Mouse (Mus musculus) hindbrain, embryonic 13.5 days (tissue): ENCODE measurements around the gene Tnfrsf1b. TPM values are rescaled to one million over a fixed set of nuclear protein-coding genes. Genes with fewer than 3 reads are reported as not detected.

ENCODE experiments used
- ATAC-seq: fragments of 200-750 bp; cut with Nextera tagmentation; 2 replicates; pipeline ENCODE4 v1.8.0; 2017; ENCODE audit warnings: moderate TSS enrichment; ENCODE audit not compliant: low FRiP score
- H3K27ac ChIP-seq: fragments of 300-500 bp; sonication (generic); 2 replicates; pipeline ENCODE4 v1.5.1; 2015; ENCODE audit warnings: inconsistent platforms, mild to moderate bottlenecking, moderate library complexity
- H3K27me3 ChIP-seq: fragments of 300-500 bp; sonication (generic); 2 replicates; pipeline ENCODE4 v1.6.1; 2015; ENCODE audit warnings: mild to moderate bottlenecking, inconsistent platforms
- H3K36me3 ChIP-seq: fragments of 300-500 bp; sonication (generic); 2 replicates; pipeline ENCODE4 v1.6.1; 2015; ENCODE audit warnings: mild to moderate bottlenecking, inconsistent platforms
- H3K4me1 ChIP-seq: fragments of 300-500 bp; sonication (generic); replicated peaks from 2 replicates; pipeline ENCODE4 v1.6.1; 2015; ENCODE audit warnings: inconsistent platforms
- H3K4me2 ChIP-seq: fragments of 300-500 bp; sonication (generic); 2 replicates; pipeline ENCODE4 v1.6.1; 2015; ENCODE audit warnings: inconsistent platforms, mild to moderate bottlenecking, moderate library complexity
- H3K4me3 ChIP-seq: fragments of 300-500 bp; sonication (generic); 2 replicates; pipeline ENCODE4 v1.5.1; 2015; ENCODE audit warnings: mild to moderate bottlenecking, inconsistent platforms
- H3K9ac ChIP-seq: fragments of 300-500 bp; sonication (generic); 2 replicates; pipeline ENCODE4 v1.6.1; 2015; ENCODE audit warnings: mild to moderate bottlenecking, inconsistent platforms
- H3K9me3 ChIP-seq: fragments of 300-500 bp; sonication (generic); 2 replicates; pipeline ENCODE4 v1.6.1; 2016; ENCODE audit warnings: inconsistent platforms
- WGBS: fragments of 180-500 bp; shearing (Covaris S2); methylation state at CpG from one replicate; pipeline ENCODE4 v1.1.7; 2015; 5-methylcytosine and 5-hydroxymethylcytosine counted together
- polyA plus RNA-seq: library from polyadenylated mRNA; unstranded; fragments of >200 nt; fragmentation: Nextera tagmentation; extraction: Ambion mirVana; gene quantifications from 2 replicates; pipeline ENCODE4 v1.2.1, GENCODE M21; 2015

Gene Tnfrsf1b
- polyA plus RNA-seq, 1 experiment from 2014 or later, result 3.2 TPM

GRCm38 (mm10) chr4:145273923-145274322 is 27.3 kb upstream of the Tnfrsf1b start:
- H3K9me3 ChIP-seq, result no peaks in the 10 kb centered on the region
- no peaks in the 10 kb centered on the region for H3K36me3 ChIP-seq
- 93% methylated on average over 5 of the region's 5 CpGs for WGBS

GRCm38 (mm10) chr4:145272763-145273162 is 26.1 kb upstream of the Tnfrsf1b start:
- H3K9ac ChIP-seq, result no peak overlapping the region
- 81% methylated on average over 1 of the region's 1 CpGs for WGBS
- no peaks in the 10 kb centered on the region for H3K4me1 ChIP-seq
- no peak for ATAC-seq
- H3K27me3 ChIP-seq, result no peaks in the 10 kb centered on the region
- no peak overlapping the region for H3K4me3 ChIP-seq
- H3K9me3 ChIP-seq, result no peaks in the 10 kb centered on the region
- no peak overlapping the region for H3K27ac ChIP-seq
- H3K4me2 ChIP-seq, result no peak overlapping the region
- no peaks in the 10 kb centered on the region for H3K36me3 ChIP-seq

More at GRCm38 (mm10) chr4:145273923-145274322, 27.3 kb upstream of the Tnfrsf1b start:
- H3K4me2 ChIP-seq, result no peak overlapping the region
- no peaks in the 10 kb centered on the region for H3K27me3 ChIP-seq
- H3K9ac ChIP-seq, result no peak overlapping the region
- no peaks in the 10 kb centered on the region for H3K4me1 ChIP-seq
- no peak overlapping the region for H3K4me3 ChIP-seq
- ATAC-seq, result no peak
- no peak overlapping the region for H3K27ac ChIP-seq

GRCm38 (mm10) chr4:145271634-145272033 is 25.0 kb upstream of the Tnfrsf1b start:
- no peaks in the 10 kb centered on the region for H3K27me3 ChIP-seq
- H3K27ac ChIP-seq, result no peak overlapping the region
- no peaks in the 10 kb centered on the region for H3K36me3 ChIP-seq
- H3K4me3 ChIP-seq, result no peak overlapping the region
- no peak overlapping the region for H3K4me2 ChIP-seq
- H3K9me3 ChIP-seq, result no peaks in the 10 kb centered on the region
- 83% methylated on average over 4 of the region's 4 CpGs for WGBS
- no peaks in the 10 kb centered on the region for H3K4me1 ChIP-seq
- ATAC-seq, result no peak
- H3K9ac ChIP-seq, result no peak overlapping the region

GRCm38 (mm10) chr4:145270136-145270535 is 23.5 kb upstream of the Tnfrsf1b start:
- Histone ChIP-seq H3K27me3 (no peaks in the 10 kb centered on the region), H3K9me3 (no peaks in the 10 kb centered on the region), H3K27ac (no peak overlapping the region), H3K4me1 (no peaks in the 10 kb centered on the region), H3K4me3 (no peak overlapping the region), H3K9ac (no peak overlapping the region), H3K4me2 (no peak overlapping the region), H3K36me3 (no peaks in the 10 kb centered on the region)
- ATAC-seq, result no peak
- WGBS, result 87% methylated on average over 5 of the region's 5 CpGs

GRCm38 (mm10) chr4:145267631-145268110 is 21.0 kb upstream of the Tnfrsf1b start:
- Histone ChIP-seq H3K4me3 (no peak overlapping the region), H3K4me2 (no peak overlapping the region), H3K9ac (no peak overlapping the region), H3K9me3 (no peaks in the 10 kb centered on the region), H3K27me3 (no peaks in the 10 kb centered on the region), H3K27ac (no peak overlapping the region), H3K4me1 (no peaks in the 10 kb centered on the region), H3K36me3 (no peaks in the 10 kb centered on the region)
- WGBS, result 84% methylated on average over 4 of the region's 4 CpGs
- no peak for ATAC-seq

GRCm38 (mm10) chr4:145266505-145266904 is 19.8 kb upstream of the Tnfrsf1b start:
- no peak for ATAC-seq
- Histone ChIP-seq H3K4me1 (no peaks in the 10 kb centered on the region), H3K36me3 (no peaks in the 10 kb centered on the region), H3K9ac (no peak overlapping the region), H3K9me3 (no peaks in the 10 kb centered on the region), H3K4me2 (no peak overlapping the region), H3K27me3 (no peaks in the 10 kb centered on the region), H3K27ac (no peak overlapping the region), H3K4me3 (no peak overlapping the region)
- 89% methylated on average over 4 of the region's 4 CpGs for WGBS

- Histone ChIP-seq H3K36me3 (no peaks in the 10 kb centered on the region), H3K9ac (no peak overlapping the region), H3K4me1 (no peaks in the 10 kb centered on the region), H3K4me2 (no peak overlapping the region), H3K9me3 (no peaks in the 10 kb centered on the region), H3K27ac (no peak overlapping the region), H3K27me3 (no peaks in the 10 kb centered on the region), H3K4me3 (no peak overlapping the region)
- WGBS, result 47% methylated on average over 2 of the region's 2 CpGs
- ATAC-seq, result no peak
Observed at GRCm38 (mm10) chr4:145264761-145265160, 18.1 kb upstream of the Tnfrsf1b start.

GRCm38 (mm10) chr4:145263583-145263982 is 16.9 kb upstream of the Tnfrsf1b start:
- no peak for ATAC-seq
- H3K27me3 ChIP-seq, result no peaks in the 10 kb centered on the region
- H3K36me3 ChIP-seq, result no peaks in the 10 kb centered on the region
- H3K9me3 ChIP-seq, result no peaks in the 10 kb centered on the region
- no peak overlapping the region for H3K27ac ChIP-seq
- 97% methylated on average over 1 of the region's 1 CpGs for WGBS
- no peak overlapping the region for H3K9ac ChIP-seq
- no peaks in the 10 kb centered on the region for H3K4me1 ChIP-seq
- H3K4me3 ChIP-seq, result no peak overlapping the region
- H3K4me2 ChIP-seq, result no peak overlapping the region

- Histone ChIP-seq H3K4me1 (no peaks in the 10 kb centered on the region), H3K9me3 (no peaks in the 10 kb centered on the region), H3K27me3 (no peaks in the 10 kb centered on the region), H3K4me2 (no peak overlapping the region), H3K9ac (no peak overlapping the region), H3K36me3 (no peaks in the 10 kb centered on the region), H3K4me3 (no peak overlapping the region), H3K27ac (no peak overlapping the region)
- ATAC-seq, result no peak
- 91% methylated on average over 5 of the region's 5 CpGs for WGBS
Observed at GRCm38 (mm10) chr4:145260802-145261201, 14.1 kb upstream of the Tnfrsf1b start.

GRCm38 (mm10) chr4:145257751-145258434 is 11.2 kb upstream of the Tnfrsf1b start:
- Histone ChIP-seq H3K4me1 (no peaks in the 10 kb centered on the region), H3K4me2 (no peak overlapping the region), H3K27ac (no peak overlapping the region), H3K9ac (no peak overlapping the region), H3K36me3 (no peaks in the 10 kb centered on the region), H3K27me3 (no peaks in the 10 kb centered on the region), H3K9me3 (no peaks in the 10 kb centered on the region), H3K4me3 (no peak overlapping the region)
- ATAC-seq, result no peak
- 73% methylated on average over 5 of the region's 5 CpGs for WGBS

GRCm38 (mm10) chr4:145256144-145256543 is 9.5 kb upstream of the Tnfrsf1b start:
- H3K4me2 ChIP-seq, result no peak overlapping the region
- no peak overlapping the region for H3K27ac ChIP-seq
- H3K4me1 ChIP-seq, result no peaks in the 10 kb centered on the region
- ATAC-seq, result no peak
- no peaks in the 10 kb centered on the region for H3K27me3 ChIP-seq
- 91% methylated on average over 5 of the region's 5 CpGs for WGBS
- no peak overlapping the region for H3K4me3 ChIP-seq
- no peaks in the 10 kb centered on the region for H3K9me3 ChIP-seq
- no peak overlapping the region for H3K9ac ChIP-seq
- no peaks in the 10 kb centered on the region for H3K36me3 ChIP-seq

GRCm38 (mm10) chr4:145254418-145254817 is 7.7 kb upstream of the Tnfrsf1b start:
- H3K27ac ChIP-seq, result no peak overlapping the region

GRCm38 (mm10) chr4:145252611-145253010 is 5.9 kb upstream of the Tnfrsf1b start:
- H3K9ac ChIP-seq, result no peak overlapping the region
- 91% methylated on average over 8 of the region's 8 CpGs for WGBS
- H3K36me3 ChIP-seq, result no peaks in the 10 kb centered on the region
- H3K4me2 ChIP-seq, result no peak overlapping the region
- no peaks in the 10 kb centered on the region for H3K9me3 ChIP-seq
- no peak overlapping the region for H3K27ac ChIP-seq
- H3K4me1 ChIP-seq, result no peaks in the 10 kb centered on the region
- no peak overlapping the region for H3K4me3 ChIP-seq
- no peak for ATAC-seq
- H3K27me3 ChIP-seq, result peaks cover 4% of the 10 kb centered on the region

More at GRCm38 (mm10) chr4:145254418-145254817, 7.7 kb upstream of the Tnfrsf1b start:
- 64% methylated on average over 13 of the region's 13 CpGs for WGBS
- Histone ChIP-seq H3K9ac (no peak overlapping the region), H3K9me3 (no peaks in the 10 kb centered on the region), H3K4me3 (no peak overlapping the region), H3K4me1 (no peaks in the 10 kb centered on the region), H3K4me2 (no peak overlapping the region), H3K36me3 (no peaks in the 10 kb centered on the region), H3K27me3 (no peaks in the 10 kb centered on the region)
- no peak for ATAC-seq
